Mouse (Mus musculus): ENCODE measurements around the gene Sptlc3. TPM values are rescaled to one million over a fixed set of nuclear protein-coding genes. Genes with fewer than 3 reads are reported as not detected.

Sptlc3 gene
- polyA plus RNA-seq, 1 experiment = not detected

DNA sequence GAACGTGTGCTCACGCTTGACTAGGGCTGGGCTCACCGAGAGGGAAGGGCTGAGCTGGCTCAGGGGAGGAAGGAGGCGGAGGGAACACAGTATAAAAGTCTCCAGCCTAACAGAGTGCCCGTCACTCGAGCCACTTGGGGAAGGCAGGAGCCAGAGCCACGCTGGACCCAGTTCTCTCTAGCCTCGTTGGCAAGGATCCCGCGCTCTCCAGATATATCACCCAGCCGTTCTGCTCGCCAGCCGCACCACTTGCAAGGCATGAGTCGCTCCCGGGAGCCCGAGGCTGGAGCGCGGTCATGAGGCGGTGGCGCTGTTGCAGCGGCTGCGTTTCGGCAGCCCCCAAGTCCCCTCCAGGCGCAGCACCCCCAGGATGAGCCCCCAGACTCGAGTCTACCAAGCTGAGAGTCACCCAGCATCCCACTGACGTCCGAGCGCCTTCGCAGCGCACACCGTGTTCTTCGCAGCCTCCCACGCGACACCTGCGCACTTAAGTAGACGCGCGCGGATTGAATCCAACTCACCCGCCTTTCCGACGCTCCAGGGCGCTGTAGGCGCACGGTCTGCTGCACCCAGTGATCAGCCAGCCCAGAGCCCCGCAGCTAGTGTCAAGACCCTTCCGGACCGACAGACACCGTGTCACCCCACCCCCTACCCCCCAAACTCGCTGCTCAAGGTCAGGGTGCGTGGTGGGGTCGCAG, 183.5 kb downstream of the Sptlc3 start:
- TF ChIP-seq MYOD1 (IDR thresholded peaks at IDR 0.05; ENCODE audit: control insufficient read depth, insufficient read length, low read depth) = no peak
- TF ChIP-seq CTCF (IDR thresholded peaks at IDR 0.05; ENCODE audit: control insufficient read depth, insufficient read depth, insufficient read length) = no peak
- TF ChIP-seq FOSL1 (IDR thresholded peaks at IDR 0.05; ENCODE audit: insufficient read depth, low read length, poor library complexity, severe bottlenecking) = no peak
- TF ChIP-seq MAX (IDR thresholded peaks at IDR 0.05) = no peak
- TF ChIP-seq CEBPB (IDR thresholded peaks at IDR 0.05; ENCODE audit: low read depth) = no peak
- no peak for TF ChIP-seq USF1 (IDR thresholded peaks at IDR 0.05; ENCODE audit: low read depth)
- no peak for TF ChIP-seq MYOG (IDR thresholded peaks at IDR 0.05; ENCODE audit: control insufficient read depth, extremely low read depth, insufficient read length)
- no peaks in the 10 kb centered on the region for H3K79me3 ChIP-seq (ENCODE audit: low read depth)
- H3K79me2 ChIP-seq (ENCODE audit: control insufficient read depth, insufficient read depth) = no peaks in the 10 kb centered on the region
- H3ac ChIP-seq (ENCODE audit: control insufficient read depth, insufficient read length, low read depth) = no peak overlapping the region
- H3K36me3 ChIP-seq (ENCODE audit: control insufficient read depth, insufficient read depth) = no peaks in the 10 kb centered on the region
- H3K4me3 ChIP-seq (ENCODE audit: insufficient read depth, poor library complexity, severe bottlenecking) = no peak overlapping the region
- H3K27me3 ChIP-seq (ENCODE audit: control insufficient read depth, insufficient read depth, insufficient read length) = peaks cover 33% of the 10 kb centered on the region

DNA sequence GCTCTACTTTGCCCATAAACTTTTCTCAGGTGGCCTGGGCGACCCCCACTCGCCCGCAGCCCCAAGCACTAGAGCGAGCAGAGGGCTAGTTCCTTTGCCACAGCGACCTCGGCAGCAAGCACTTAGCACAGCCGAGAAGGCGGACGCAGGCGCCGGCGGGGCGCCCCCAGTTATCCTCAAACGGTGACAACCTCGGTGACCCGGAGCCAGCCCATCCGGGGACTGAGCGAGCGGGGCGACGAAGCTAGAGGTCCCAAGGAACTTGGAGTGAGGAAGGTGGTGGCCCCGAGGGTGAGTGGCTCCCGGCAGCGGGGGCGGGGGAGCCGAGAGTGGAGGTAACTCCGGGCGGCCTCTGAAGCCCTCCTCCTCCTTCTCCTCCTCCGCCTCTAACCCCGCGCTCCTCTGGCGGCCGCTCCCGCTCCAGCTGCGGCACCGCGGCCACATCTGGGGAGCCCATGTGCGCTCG, 184.1 kb downstream of the Sptlc3 start, which contains the start of gene Ism1:
TSS of gene Ism1 (plus strand) at position 370 of the 466 bp plus-strand sequence.
- no peak for TF ChIP-seq FOSL1 (IDR thresholded peaks at IDR 0.05; ENCODE audit: insufficient read depth, low read length, poor library complexity, severe bottlenecking)
- Histone ChIP-seq H3K79me3 (ENCODE audit: low read depth) (no peaks in the 10 kb centered on the region), H3K36me3 (ENCODE audit: control insufficient read depth, insufficient read depth) (no peaks in the 10 kb centered on the region), H3K79me2 (ENCODE audit: control insufficient read depth, insufficient read depth) (no peaks in the 10 kb centered on the region), H3ac (ENCODE audit: control insufficient read depth, insufficient read length, low read depth) (peak within 1 kb of the TSS; percentile 48), H3K27me3 (ENCODE audit: control insufficient read depth, insufficient read depth, insufficient read length) (peaks cover 33% of the 10 kb centered on the region), H3K4me3 (ENCODE audit: insufficient read depth, poor library complexity, severe bottlenecking) (peak within 1 kb of the TSS; percentile 18)

DNA sequence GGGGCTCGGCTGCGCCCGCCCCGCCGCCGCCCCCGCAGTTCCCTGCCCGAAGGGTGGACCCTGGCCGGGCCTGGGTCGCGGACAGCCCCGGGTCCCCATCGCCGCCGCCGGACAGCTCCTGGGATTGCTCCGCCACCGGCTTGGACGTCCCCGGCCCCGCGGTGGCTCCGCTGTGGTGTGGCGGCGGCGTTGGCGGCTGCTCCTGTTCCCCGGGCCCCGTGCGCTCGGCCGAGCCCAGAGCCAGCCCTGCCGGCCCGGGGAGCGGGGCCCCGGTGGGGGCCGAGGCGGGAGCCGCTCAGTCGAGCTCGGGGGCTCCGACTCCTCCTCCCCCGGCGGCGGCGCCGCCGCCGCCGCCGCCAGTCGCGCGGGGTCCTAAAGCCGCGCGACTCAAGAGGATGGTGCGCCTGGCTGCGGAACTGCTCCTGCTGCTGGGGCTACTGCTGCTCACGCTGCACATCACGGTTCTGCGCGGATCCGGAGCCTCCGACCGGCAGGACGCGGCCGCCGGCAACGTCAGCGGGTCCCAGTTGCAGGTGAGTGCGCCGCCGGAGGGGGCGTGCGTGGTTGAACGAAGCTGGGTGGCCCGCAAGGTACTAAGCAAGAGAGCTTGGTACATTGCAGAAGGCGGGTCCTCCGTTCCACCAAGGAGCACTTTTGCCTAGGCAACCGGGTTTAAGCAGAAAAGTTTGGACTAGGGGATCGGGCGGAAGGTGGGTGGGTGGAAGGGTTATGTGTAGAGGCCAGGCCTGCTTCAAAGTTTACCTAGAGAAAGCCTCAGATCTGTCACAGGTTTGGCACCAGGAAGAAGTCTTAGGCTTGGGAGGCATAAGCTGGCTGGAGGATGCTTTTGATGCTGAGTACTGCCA, 184.8 kb downstream of the Sptlc3 start:
- Histone ChIP-seq H3K4me3 (ENCODE audit: insufficient read depth, poor library complexity, severe bottlenecking) (peak overlapping the region; percentile 18), H3ac (ENCODE audit: control insufficient read depth, insufficient read length, low read depth) (peak overlapping the region; percentile 48), H3K79me3 (ENCODE audit: low read depth) (no peaks in the 10 kb centered on the region), H3K79me2 (ENCODE audit: control insufficient read depth, insufficient read depth) (no peaks in the 10 kb centered on the region), H3K36me3 (ENCODE audit: control insufficient read depth, insufficient read depth) (no peaks in the 10 kb centered on the region), H3K27me3 (ENCODE audit: control insufficient read depth, insufficient read depth, insufficient read length) (peaks cover 33% of the 10 kb centered on the region)
- TF ChIP-seq MYOG (IDR thresholded peaks at IDR 0.05; ENCODE audit: control insufficient read depth, extremely low read depth, insufficient read length) = no peak
- TF ChIP-seq CEBPB (IDR thresholded peaks at IDR 0.05; ENCODE audit: low read depth) = no peak
- no peak for TF ChIP-seq USF1 (IDR thresholded peaks at IDR 0.05; ENCODE audit: low read depth)
- TF ChIP-seq MYOD1 (IDR thresholded peaks at IDR 0.05; ENCODE audit: control insufficient read depth, insufficient read length, low read depth) = no peak
- no peak for TF ChIP-seq FOSL1 (IDR thresholded peaks at IDR 0.05; ENCODE audit: insufficient read depth, low read length, poor library complexity, severe bottlenecking)
- no peak for TF ChIP-seq MAX (IDR thresholded peaks at IDR 0.05)

DNA sequence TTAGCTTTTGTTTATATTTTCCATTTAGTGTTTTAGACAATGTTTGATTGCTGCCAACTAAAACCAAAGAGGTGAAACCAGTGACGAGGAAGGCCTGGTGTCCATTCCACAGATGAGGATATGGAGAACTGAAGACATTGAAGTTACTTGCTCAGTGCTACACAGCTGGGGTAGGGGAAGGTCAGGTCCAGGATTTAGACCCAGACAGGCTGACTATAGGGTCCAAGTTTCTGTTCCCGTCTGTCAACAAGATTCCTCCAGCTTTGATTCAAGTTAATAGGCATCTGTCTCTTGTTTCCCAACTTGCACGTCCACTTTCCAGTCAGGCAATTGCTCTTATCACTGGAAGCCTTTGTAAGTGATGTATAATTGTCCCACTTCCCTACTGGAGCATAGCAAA, 188.8 kb downstream of the Sptlc3 start:
- no peaks in the 10 kb centered on the region for H3K36me3 ChIP-seq (ENCODE audit: control insufficient read depth, insufficient read depth)
- H3K27me3 ChIP-seq (ENCODE audit: control insufficient read depth, insufficient read depth, insufficient read length) = peaks cover 18% of the 10 kb centered on the region
- H3K4me3 ChIP-seq (ENCODE audit: insufficient read depth, poor library complexity, severe bottlenecking) = no peak overlapping the region
- TF ChIP-seq CEBPB (IDR thresholded peaks at IDR 0.05; ENCODE audit: low read depth) (no peak), MYOG (IDR thresholded peaks at IDR 0.05; ENCODE audit: control insufficient read depth, extremely low read depth, insufficient read length) (no peak), USF1 (IDR thresholded peaks at IDR 0.05; ENCODE audit: low read depth) (no peak), FOSL1 (IDR thresholded peaks at IDR 0.05; ENCODE audit: insufficient read depth, low read length, poor library complexity, severe bottlenecking) (no peak), MYOD1 (IDR thresholded peaks at IDR 0.05; ENCODE audit: control insufficient read depth, insufficient read length, low read depth) (no peak), CTCF (IDR thresholded peaks at IDR 0.05; ENCODE audit: control insufficient read depth, insufficient read depth, insufficient read length) (no peak), MAX (IDR thresholded peaks at IDR 0.05) (no peak)
- H3K79me3 ChIP-seq (ENCODE audit: low read depth) = no peaks in the 10 kb centered on the region
- H3ac ChIP-seq (ENCODE audit: control insufficient read depth, insufficient read length, low read depth) = no peak overlapping the region
- H3K79me2 ChIP-seq (ENCODE audit: control insufficient read depth, insufficient read depth) = no peaks in the 10 kb centered on the region

Other genes with a start within 250 kb of the Sptlc3 start
- gene Ism1, start 184.3 kb downstream of the Sptlc3 start, polyA plus RNA-seq (2012; fragmentation: generic; extraction: Trizol) = 0.02 TPM